Mouse (Mus musculus) lung, adult 2 months (tissue): ENCODE data around the gene Fry.

Source experiments
- CTCF ChIP-seq: fragments of 200-500 bp; IDR thresholded peaks from 2 replicates; pipeline ENCODE4 v1.5.1; 2011; ENCODE audit warnings: mild to moderate bottlenecking, low read length, control low read depth; ENCODE audit not compliant: insufficient read depth
- POLR2A ChIP-seq: fragments of 200-500 bp; IDR thresholded peaks from 2 replicates; pipeline ENCODE4 v1.6.1; 2011; ENCODE audit warnings: low read depth, mild to moderate bottlenecking, control low read depth, low read length, borderline replicate concordance; ENCODE audit errors: extremely low read depth

GRCm38 (mm10) chr5:150166811-150167210 lies 48.4 kb downstream of the Fry start:
- TF ChIP-seq CTCF (no peak), POLR2A (no peak)
